Mouse (Mus musculus): ENCODE data around the gene Kcne2. TPM values are rescaled to one million over a fixed set of nuclear protein-coding genes. Genes with fewer than 3 reads are reported as not detected.

The Kcne2 gene
- polyA plus RNA-seq, 1 experiment from 2014 or later = 0.11 TPM

DNA sequence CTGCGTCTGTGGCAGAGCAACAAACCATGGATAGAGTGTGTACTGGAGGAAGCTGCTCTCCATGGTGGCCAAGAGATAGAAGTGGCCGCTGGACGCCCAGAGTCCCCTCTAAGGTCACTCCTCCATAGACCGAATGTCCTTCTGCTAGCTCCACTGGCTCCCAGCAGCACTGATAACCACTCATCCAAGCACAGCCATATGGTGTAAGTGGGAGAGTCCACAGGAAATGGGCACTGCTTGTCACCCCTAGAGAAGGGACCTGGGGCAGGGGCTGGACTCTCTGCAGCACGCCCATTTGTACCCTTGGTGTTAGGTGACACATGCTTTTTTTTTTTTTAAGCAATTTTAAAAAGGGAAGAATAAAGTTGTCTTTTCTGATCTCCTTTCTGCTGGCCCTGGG is 38.8 kb downstream of the Kcne2 start:
- Histone ChIP-seq H3K4me1 (replicated peaks; ENCODE audit: insufficient read depth, low read length) (no peaks in the 10 kb centered on the region), H3K27me3 (ENCODE audit: insufficient read depth, low read length) (no peaks in the 10 kb centered on the region), H3K4me2 (ENCODE audit: low read length) (no peak overlapping the region), H3K4me3 (replicated peaks; ENCODE audit: low read depth, low read length) (no peak overlapping the region), H3K36me3 (ENCODE audit: insufficient read depth, low read length) (no peaks in the 10 kb centered on the region), H3K27ac (no peak overlapping the region), H3K9me3 (replicated peaks; ENCODE audit: low read length) (no peaks in the 10 kb centered on the region), H3K9ac (ENCODE audit: low read depth, low read length) (no peak overlapping the region)
- WGBS = 56% methylated on average over 5 of the region's 5 CpGs
- no peak for TF ChIP-seq CTCF (IDR thresholded peaks at IDR 0.05; ENCODE audit: low read depth)
- ATAC-seq (replicated peaks; ENCODE audit: low FRiP score, low read depth) (no peak), DNase-seq (ENCODE audit: low spot score) (no peak)

- ATAC-seq (replicated peaks; ENCODE audit: low FRiP score, low read depth) (no peak), DNase-seq (ENCODE audit: low spot score) (no peak)
- Histone ChIP-seq H3K9ac (ENCODE audit: low read depth, low read length) (no peak overlapping the region), H3K4me2 (ENCODE audit: low read length) (no peak overlapping the region), H3K4me3 (replicated peaks; ENCODE audit: low read depth, low read length) (no peak overlapping the region), H3K36me3 (ENCODE audit: insufficient read depth, low read length) (no peaks in the 10 kb centered on the region), H3K9me3 (replicated peaks; ENCODE audit: low read length) (no peaks in the 10 kb centered on the region), H3K27me3 (ENCODE audit: insufficient read depth, low read length) (no peaks in the 10 kb centered on the region), H3K27ac (no peak overlapping the region), H3K4me1 (replicated peaks; ENCODE audit: insufficient read depth, low read length) (no peaks in the 10 kb centered on the region)
- 55% methylated on average over 9 of the region's 9 CpGs for WGBS
- TF ChIP-seq CTCF (IDR thresholded peaks at IDR 0.05; ENCODE audit: low read depth) = peak; percentile 43; the same call in 1 of the 2 replicates
Measured at GRCm38 (mm10) chr16:92334600-92334999, 42.4 kb downstream of the Kcne2 start.

- Histone ChIP-seq H3K4me1 (replicated peaks; ENCODE audit: insufficient read depth, low read length) (0 out of 2 replicates have a peak, but pooled peaks cover 3% of the 10 kb centered on the region), H3K27ac (no peak overlapping the region), H3K9ac (ENCODE audit: low read depth, low read length) (no peak overlapping the region), H3K36me3 (ENCODE audit: insufficient read depth, low read length) (no peaks in the 10 kb centered on the region), H3K4me3 (replicated peaks; ENCODE audit: low read depth, low read length) (no peak overlapping the region), H3K27me3 (ENCODE audit: insufficient read depth, low read length) (no peaks in the 10 kb centered on the region), H3K9me3 (replicated peaks; ENCODE audit: low read length) (no peaks in the 10 kb centered on the region), H3K4me2 (ENCODE audit: low read length) (peak overlapping the region; percentile 25; the same call in 1 of the 2 replicates)
- peak; percentile 97 for TF ChIP-seq CTCF (IDR thresholded peaks at IDR 0.05; ENCODE audit: low read depth)
- peak; percentile 93 for DNase-seq (ENCODE audit: low spot score)
- peak; percentile 71 for ATAC-seq (replicated peaks; ENCODE audit: low FRiP score, low read depth)
- WGBS = 6% methylated on average over 9 of the region's 9 CpGs
Measured at GRCm38 (mm10) chr16:92336280-92336679, 44.1 kb downstream of the Kcne2 start.

GRCm38 (mm10) chr16:92340612-92341511 is 48.7 kb downstream of the Kcne2 start:
- H3K9ac ChIP-seq (ENCODE audit: low read depth, low read length) = no peak overlapping the region
- peak; percentile 52; the same call in 1 of the 2 replicates for ATAC-seq (replicated peaks; ENCODE audit: low FRiP score, low read depth)

GRCm38 (mm10) chr16:92345177-92345576 is 53.0 kb downstream of the Kcne2 start:
- H3K9ac ChIP-seq (ENCODE audit: low read depth, low read length) = no peak overlapping the region
- ATAC-seq (replicated peaks; ENCODE audit: low FRiP score, low read depth) (no peak), DNase-seq (ENCODE audit: low spot score) (no peak)
- no peak overlapping the region for H3K4me2 ChIP-seq (ENCODE audit: low read length)
- TF ChIP-seq CTCF (IDR thresholded peaks at IDR 0.05; ENCODE audit: low read depth) = no peak
- H3K4me1 ChIP-seq (replicated peaks; ENCODE audit: insufficient read depth, low read length) = 0 out of 2 replicates have a peak, but pooled peaks cover 2% of the 10 kb centered on the region
- 48% methylated on average over 11 of the region's 11 CpGs for WGBS
- no peaks in the 10 kb centered on the region for H3K27me3 ChIP-seq (ENCODE audit: insufficient read depth, low read length)
- H3K9me3 ChIP-seq (replicated peaks; ENCODE audit: low read length) = no peaks in the 10 kb centered on the region
- no peak overlapping the region for H3K4me3 ChIP-seq (replicated peaks; ENCODE audit: low read depth, low read length)
- H3K36me3 ChIP-seq (ENCODE audit: insufficient read depth, low read length) = no peaks in the 10 kb centered on the region
- H3K27ac ChIP-seq = no peak overlapping the region

More at GRCm38 (mm10) chr16:92340612-92341511, 48.7 kb downstream of the Kcne2 start:
- H3K4me2 ChIP-seq (ENCODE audit: low read length) = peak overlapping the region; percentile 41
- H3K4me1 ChIP-seq (replicated peaks; ENCODE audit: insufficient read depth, low read length) = 0 out of 2 replicates have a peak, but pooled peaks cover 3% of the 10 kb centered on the region
- no peaks in the 10 kb centered on the region for H3K27me3 ChIP-seq (ENCODE audit: insufficient read depth, low read length)
- no peaks in the 10 kb centered on the region for H3K9me3 ChIP-seq (replicated peaks; ENCODE audit: low read length)
- no peak overlapping the region for H3K27ac ChIP-seq
- H3K4me3 ChIP-seq (replicated peaks; ENCODE audit: low read depth, low read length) = no peak overlapping the region
- TF ChIP-seq CTCF (IDR thresholded peaks at IDR 0.05; ENCODE audit: low read depth) = peak; percentile 85
- peak; percentile 85 for DNase-seq (ENCODE audit: low spot score)
- H3K36me3 ChIP-seq (ENCODE audit: insufficient read depth, low read length) = no peaks in the 10 kb centered on the region
- 28% methylated on average over 27 of the region's 27 CpGs for WGBS

DNA sequence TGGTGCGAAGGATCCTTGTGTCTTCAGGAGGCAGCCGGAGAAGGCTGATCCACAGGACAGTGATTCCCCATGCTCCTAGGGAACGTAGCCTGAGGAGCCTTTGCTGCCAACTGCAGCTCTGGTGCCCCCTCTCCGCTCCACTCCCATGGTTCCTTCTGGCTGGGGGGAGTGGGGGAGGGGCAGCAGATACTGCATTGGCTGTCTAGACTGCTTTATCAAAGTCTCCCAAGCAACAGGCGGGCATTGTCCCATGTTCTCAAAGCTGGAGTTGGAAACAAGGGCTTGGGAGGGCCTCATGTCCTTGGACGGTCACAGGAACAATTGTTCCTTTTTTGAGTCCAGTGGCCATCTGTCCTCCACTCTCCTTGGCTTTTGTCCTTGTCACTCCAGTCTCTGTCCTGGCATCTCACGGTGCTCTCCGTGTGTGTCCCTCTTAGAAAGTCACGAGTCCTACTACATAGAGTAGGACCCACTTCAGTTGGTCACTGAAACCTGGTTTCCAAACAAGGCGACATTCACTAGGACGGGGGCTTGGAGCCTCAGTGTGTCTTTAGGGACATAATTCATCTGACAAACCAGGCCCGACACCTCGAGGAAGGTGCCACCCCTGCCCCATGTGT is 54.2 kb downstream of the Kcne2 start:
- DNase-seq (ENCODE audit: low spot score) (no peak), ATAC-seq (replicated peaks; ENCODE audit: low FRiP score, low read depth) (no peak)
- H3K4me2 ChIP-seq (ENCODE audit: low read length) = no peak overlapping the region
- no peak overlapping the region for H3K27ac ChIP-seq
- TF ChIP-seq CTCF (IDR thresholded peaks at IDR 0.05; ENCODE audit: low read depth) = no peak
- H3K9me3 ChIP-seq (replicated peaks; ENCODE audit: low read length) = no peaks in the 10 kb centered on the region
- no peaks in the 10 kb centered on the region for H3K27me3 ChIP-seq (ENCODE audit: insufficient read depth, low read length)
- WGBS = 80% methylated on average over 13 of the region's 13 CpGs
- H3K9ac ChIP-seq (ENCODE audit: low read depth, low read length) = no peak overlapping the region
- no peaks in the 10 kb centered on the region for H3K4me1 ChIP-seq (replicated peaks; ENCODE audit: insufficient read depth, low read length)
- H3K36me3 ChIP-seq (ENCODE audit: insufficient read depth, low read length) = no peaks in the 10 kb centered on the region
- no peak overlapping the region for H3K4me3 ChIP-seq (replicated peaks; ENCODE audit: low read depth, low read length)

Other genes with a start within 250 kb of the Kcne2 start
- gene Mrps6, start 234.1 kb upstream of the Kcne2 start, polyA plus RNA-seq (2015; fragmentation: Nextera tagmentation; extraction: Ambion mirVana) = 373 and 387 TPM in 2 replicates
- gene Gm49711, start 234.1 kb upstream of the Kcne2 start, polyA plus RNA-seq (2015; fragmentation: Nextera tagmentation; extraction: Ambion mirVana) = 0.13 and 0.29 TPM in 2 replicates
- 13.5 and 13.9 TPM in 2 replicates for gene Slc5a3, start 234.1 kb upstream of the Kcne2 start, polyA plus RNA-seq (2015; fragmentation: Nextera tagmentation; extraction: Ambion mirVana)
- 133 and 145 TPM in 2 replicates for gene Smim11, start 8.9 kb downstream of the Kcne2 start, polyA plus RNA-seq (2015; fragmentation: Nextera tagmentation; extraction: Ambion mirVana)
- 0.13 TPM in 1 of 2 replicates, not detected in the other for gene Fam243, start 29.1 kb downstream of the Kcne2 start, polyA plus RNA-seq (2015; fragmentation: Nextera tagmentation; extraction: Ambion mirVana)
- 12.2 and 13.1 TPM in 2 replicates for gene Kcne1, start 67.1 kb downstream of the Kcne2 start, polyA plus RNA-seq (2015; fragmentation: Nextera tagmentation; extraction: Ambion mirVana)
- 37.9 and 38.8 TPM in 2 replicates for gene Rcan1, start 178.5 kb downstream of the Kcne2 start, polyA plus RNA-seq (2015; fragmentation: Nextera tagmentation; extraction: Ambion mirVana)
- 7.1 and 7.8 TPM in 2 replicates for gene Clic6, start 193.3 kb downstream of the Kcne2 start, polyA plus RNA-seq (2015; fragmentation: Nextera tagmentation; extraction: Ambion mirVana)